Comparison of ENCODE assay signal across 18 mouse cellular contexts in the genomic region with DNA sequence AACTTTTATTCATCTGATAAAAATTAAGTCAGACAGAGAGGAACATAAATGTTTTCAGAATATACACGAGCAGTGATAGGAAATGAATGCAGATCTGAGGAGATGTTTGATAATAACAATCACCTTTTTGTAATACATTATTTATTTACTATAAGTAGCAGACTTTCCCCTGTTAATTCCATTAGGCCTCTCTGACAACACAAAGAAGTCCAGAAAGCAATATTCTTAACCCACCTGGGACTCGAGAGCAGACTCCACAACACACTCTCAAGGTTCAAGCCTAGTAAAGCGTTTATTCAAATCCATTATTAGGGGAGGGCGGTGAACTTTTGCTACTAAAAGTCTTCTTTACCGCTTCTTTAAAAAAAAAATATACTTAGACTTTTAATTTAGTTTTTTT. TPM values are rescaled to one million over a fixed set of nuclear protein-coding genes. Genes with fewer than 3 reads are reported as not detected.
DNase-seq lines count a peak whose midpoint lies in the region; ATAC-seq and TF ChIP-seq lines count a peak whose summit lies in the region.
"Had no signal": no experiment of that assay in that cellular context is flagged by ENCODE, and none has a peak within 500 bp of the region (broad histone marks: within the 10 kb centered on the region; RNA-seq: fewer than 3 reads in every experiment).

No protein-coding gene starts in this region.

- intact Hi-C loops in gastrocnemius, adult 2 months (cut with DNase I) = loop anchor here (10.0 kb wide), 1 partner anchor 456 kb away; no protein-coding TSS in a partner anchor

- peak overlapping the region; percentile 93 for H3K27ac ChIP-seq in gastrocnemius, adult 2 months
- H3K27ac ChIP-seq in lung, embryonic 14.5 days (ENCODE audit: low read depth) = no peak overlapping the region
- H3K27ac ChIP-seq in stomach, embryonic 16.5 days (ENCODE audit: low read length) = no peak overlapping the region
- H3K27ac ChIP-seq: embryonic facial prominence, embryonic 12.5 days; limb, embryonic 12.5 days had no signal

- no peak overlapping the region for H3K9ac ChIP-seq in lung, embryonic 14.5 days
- H3K9ac ChIP-seq in stomach, embryonic 16.5 days (ENCODE audit: low read length) = 0 out of 2 replicates have a peak overlapping the region, but pooled peaks have one; percentile 4
- H3K9ac ChIP-seq: embryonic facial prominence, embryonic 12.5 days; limb, embryonic 12.5 days had no signal

- DNase-seq in gastrocnemius, adult 2 months = no peak
- DNase-seq in gastrocnemius, postnatal 10 days = no peak
- DNase-seq in kidney, adult 9 months = peak; percentile 40
- DNase-seq in kidney, postnatal 25 days = no peak
- no peak for DNase-seq in lung, embryonic 14.5 days
- no peak for DNase-seq in lung, adult 18-20 months
- no peak for DNase-seq in frontal cortex, postnatal 36 days (ENCODE audit: low spot score in 2 of 2)
- DNase-seq: adrenal gland, postnatal 36 days; cerebellum, postnatal 25 days; heart, postnatal 36 days; kidney, adult 8-10 months; lung, postnatal 10 days; right cerebral cortex, postnatal 14 days; thymus, adult 18-20 months had no signal

- H3K4me1 ChIP-seq in lung, embryonic 14.5 days (ENCODE audit: insufficient read depth) = no peaks in the 10 kb centered on the region
- H3K4me1 ChIP-seq in stomach, embryonic 16.5 days (ENCODE audit: control insufficient read depth, insufficient read depth, low read length) = peaks cover 8% of the 10 kb centered on the region

- no peak for ATAC-seq in lung, embryonic 14.5 days (ENCODE audit: insufficient read depth)
- ATAC-seq in stomach, embryonic 16.5 days (ENCODE audit: insufficient read depth, low FRiP score) = no peak

- no peaks in the 10 kb centered on the region for H3K9me3 ChIP-seq in lung, embryonic 14.5 days (ENCODE audit: low read depth, low read length)
- H3K9me3 ChIP-seq in stomach, embryonic 16.5 days (replicated peaks; ENCODE audit: control insufficient read depth, low read length) = no peaks in the 10 kb centered on the region
- H3K9me3 ChIP-seq: embryonic facial prominence, embryonic 12.5 days; G1E; limb, embryonic 12.5 days had no signal

- no peaks in the 10 kb centered on the region for H3K27me3 ChIP-seq in lung, embryonic 14.5 days (ENCODE audit: insufficient read depth, low read length)
- no peaks in the 10 kb centered on the region for H3K27me3 ChIP-seq in stomach, embryonic 16.5 days (ENCODE audit: control insufficient read depth, insufficient read depth, low read length)
- H3K27me3 ChIP-seq: embryonic facial prominence, embryonic 12.5 days; limb, embryonic 12.5 days had no signal

- 70% methylated on average over 5 of the region's 5 CpGs for WGBS in lung, embryonic 14.5 days
- 61% methylated on average over 5 of the region's 5 CpGs for WGBS in stomach, embryonic 16.5 days

- H3K4me3 ChIP-seq in gastrocnemius, adult 2 months = peak overlapping the region; percentile 81
- no peak overlapping the region for H3K4me3 ChIP-seq in lung, embryonic 14.5 days (ENCODE audit: low read depth, low read length)
- no peak overlapping the region for H3K4me3 ChIP-seq in stomach, embryonic 16.5 days (replicated peaks; ENCODE audit: low read length)
- H3K4me3 ChIP-seq: embryonic facial prominence, embryonic 12.5 days; limb, embryonic 12.5 days had no signal

- no peaks in the 10 kb centered on the region for H3K36me3 ChIP-seq in lung, embryonic 14.5 days (ENCODE audit: insufficient read depth)
- H3K36me3 ChIP-seq in stomach, embryonic 16.5 days (ENCODE audit: control insufficient read depth, insufficient read depth, low read length) = no peaks in the 10 kb centered on the region
- H3K36me3 ChIP-seq: embryonic facial prominence, embryonic 12.5 days; G1E; limb, embryonic 12.5 days had no signal

- H3K4me2 ChIP-seq in lung, embryonic 14.5 days = peak overlapping the region; percentile 23; the same call in 1 of the 2 replicates
- H3K4me2 ChIP-seq in stomach, embryonic 16.5 days (ENCODE audit: low read depth, low read length) = peak overlapping the region; percentile 31; the same call in 1 of the 2 replicates
- H3K4me2 ChIP-seq: embryonic facial prominence, embryonic 12.5 days; limb, embryonic 12.5 days had no signal

- TF ChIP-seq CTCF in gastrocnemius, adult 2 months (IDR thresholded peaks at IDR 0.05) = no peak
- TF ChIP-seq CTCF in lung, embryonic 14.5 days (IDR thresholded peaks at IDR 0.05; ENCODE audit: low read depth) = no peak

RNA-seq across cellular contexts. Expression of a gene that starts 33.2 kb away (rescaled TPM):
- total RNA-seq in gastrocnemius, adult 2 months (2021) = 100 to 1,000 TPM in 1 of 2 experiments, 10 to 100 TPM in 1; 87.2 to 104 TPM
- 100 to 1,000 TPM; 108 to 119 TPM for total RNA-seq in gastrocnemius, postnatal 10 days (2021)
- polyA plus RNA-seq in lung, embryonic 14.5 days (2014; fragmentation: Nextera tagmentation; extraction: Ambion mirVana) = 17.6 and 20.2 TPM in 2 replicates
- polyA plus RNA-seq in stomach, embryonic 16.5 days (2015; fragmentation: Nextera tagmentation; extraction: Ambion mirVana) = 23.5 and 26.3 TPM in 2 replicates
